Mouse (Mus musculus) ES-Bruce4 (cell line): ENCODE data around the gene Opa3. TPM values are rescaled to one million over a fixed set of nuclear protein-coding genes. Genes with fewer than 3 reads are reported as not detected.

ENCODE experiments used
- H3K27ac ChIP-seq: 2 replicates; pipeline ENCODE4 v1.5.1; 2012; ENCODE audit warnings: low read length, inconsistent platforms; ENCODE audit not compliant: insufficient read depth
- H3K27me3 ChIP-seq: 2 replicates; pipeline ENCODE4 v1.6.1; 2012; ENCODE audit warnings: mild to moderate bottlenecking, low read length, inconsistent platforms; ENCODE audit not compliant: control insufficient read depth, poor library complexity, insufficient read depth, severe bottlenecking
- H3K36me3 ChIP-seq: 2 replicates; pipeline ENCODE4 v1.6.1; 2012; ENCODE audit warnings: inconsistent platforms, mild to moderate bottlenecking, low read length, moderate library complexity; ENCODE audit not compliant: control insufficient read depth, poor library complexity, insufficient read depth, severe bottlenecking
- H3K4me1 ChIP-seq: one replicate; pipeline ENCODE4 v1.8.1; 2011; ENCODE audit warnings: low read length; ENCODE audit not compliant: control insufficient read depth, insufficient read depth
- H3K4me3 ChIP-seq: 2 replicates; pipeline ENCODE4 v1.5.1; 2011; ENCODE audit warnings: low read depth, mild to moderate bottlenecking, low read length
- H3K9ac ChIP-seq: 2 replicates; pipeline ENCODE4 v1.6.1; 2012; ENCODE audit warnings: low read depth, mild to moderate bottlenecking, inconsistent platforms; ENCODE audit not compliant: poor library complexity, severe bottlenecking
- H3K9me3 ChIP-seq: replicated peaks from 2 replicates; pipeline ENCODE4 v1.6.1; 2012; ENCODE audit warnings: mild to moderate bottlenecking, low read length, inconsistent platforms; ENCODE audit not compliant: control insufficient read depth, poor library complexity, insufficient read depth, severe bottlenecking
- CTCF ChIP-seq: IDR thresholded peaks from one replicate; pipeline ENCODE4 v1.8.1; 2011; ENCODE audit warnings: low read depth, low read length
- EP300 ChIP-seq: IDR thresholded peaks from 2 replicates; pipeline ENCODE4 v1.6.1; 2011; ENCODE audit warnings: low read depth, low read length; ENCODE audit not compliant: insufficient read depth
- POLR2A ChIP-seq: IDR thresholded peaks from one replicate; pipeline ENCODE4 v1.8.1; 2011; ENCODE audit warnings: low read length; ENCODE audit not compliant: insufficient read depth
- polyA plus RNA-seq: library from polyadenylated mRNA; stranded (reverse); fragments of >200 nt; gene quantifications from 2 replicates; pipeline ENCODE4 v1.2.4, GENCODE M21; 2011; ENCODE audit warnings: low read depth; ENCODE audit not compliant: missing spikeins, insufficient read depth, insufficient read length

The Opa3 gene
- polyA plus RNA-seq, 1 experiment = 22.3 TPM

DNA sequence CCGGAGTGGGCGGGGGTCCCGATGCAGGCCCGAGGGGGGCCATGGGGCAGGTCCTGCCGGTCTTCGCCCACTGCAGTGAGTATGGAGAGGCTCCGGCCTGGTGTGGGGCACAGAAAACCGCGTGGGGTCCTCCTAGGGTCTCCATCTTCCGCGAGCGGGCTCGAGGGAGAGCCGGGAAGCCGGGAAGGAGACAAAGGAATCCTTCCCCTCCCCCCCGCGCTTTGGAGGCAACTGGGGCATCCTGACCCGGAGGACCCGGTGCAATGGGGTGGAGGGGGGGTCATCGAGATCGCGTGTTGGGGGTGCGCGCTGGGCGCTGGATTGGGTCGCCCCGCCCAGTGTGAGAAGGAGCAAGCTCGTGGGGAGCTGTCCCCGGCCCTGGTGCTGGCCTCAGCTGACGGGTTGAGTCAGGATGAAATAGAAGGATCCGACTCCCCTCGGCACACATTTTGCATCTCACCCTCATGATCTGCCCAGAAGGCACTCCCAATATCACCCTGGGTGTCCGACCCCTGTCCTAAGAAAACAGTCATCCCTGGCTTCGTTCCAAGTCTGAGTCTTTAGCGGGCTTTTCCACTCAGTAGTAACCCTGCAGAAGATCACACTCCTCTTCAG lies 54.8 kb downstream of the Opa3 start:
- TF ChIP-seq EP300 = 0 out of 2 replicates have a peak, but pooled peaks have one; percentile 29
- TF ChIP-seq CTCF = no peak
- no peak overlapping the region for H3K27ac ChIP-seq
- H3K4me3 ChIP-seq = peak overlapping the region; percentile 66
- peak overlapping the region; percentile 77 for H3K9ac ChIP-seq
- no peaks in the 10 kb centered on the region for H3K9me3 ChIP-seq
- H3K4me1 ChIP-seq = no peaks in the 10 kb centered on the region
- H3K27me3 ChIP-seq = no peaks in the 10 kb centered on the region
- no peaks in the 10 kb centered on the region for H3K36me3 ChIP-seq

DNA sequence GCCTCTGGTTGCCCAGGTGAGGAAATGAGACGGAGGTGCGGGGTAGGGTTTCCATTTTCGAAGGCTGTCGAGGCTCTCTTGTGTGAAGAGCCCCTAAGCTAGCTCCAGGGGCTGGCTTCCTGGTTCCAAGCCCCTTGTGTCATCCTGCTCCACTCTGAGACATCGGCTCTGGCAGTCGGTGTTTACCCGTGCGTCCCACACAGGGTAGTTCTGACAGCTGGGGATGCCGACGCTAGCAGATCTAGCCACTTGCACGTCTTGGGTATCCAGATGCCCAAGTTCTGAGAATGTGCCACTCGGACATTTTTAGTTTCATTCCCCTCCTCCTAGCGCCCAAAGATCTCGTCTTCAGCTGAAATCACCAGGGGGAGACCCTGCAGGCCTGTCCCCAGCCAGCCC lies 55.3 kb downstream of the Opa3 start:
- no peaks in the 10 kb centered on the region for H3K36me3 ChIP-seq
- no peaks in the 10 kb centered on the region for H3K4me1 ChIP-seq
- no peak overlapping the region for H3K9ac ChIP-seq
- no peak overlapping the region for H3K27ac ChIP-seq
- H3K4me3 ChIP-seq = no peak overlapping the region
- no peaks in the 10 kb centered on the region for H3K27me3 ChIP-seq
- TF ChIP-seq EP300 = no peak
- TF ChIP-seq CTCF = no peak
- TF ChIP-seq POLR2A = no peak
- H3K9me3 ChIP-seq = no peaks in the 10 kb centered on the region

- H3K9me3 ChIP-seq = no peaks in the 10 kb centered on the region
- H3K27me3 ChIP-seq = no peaks in the 10 kb centered on the region
- H3K4me1 ChIP-seq = no peaks in the 10 kb centered on the region
- no peak overlapping the region for H3K9ac ChIP-seq
- no peak overlapping the region for H3K4me3 ChIP-seq
- no peak for TF ChIP-seq POLR2A
- peak; percentile 24 for TF ChIP-seq CTCF
- no peaks in the 10 kb centered on the region for H3K36me3 ChIP-seq
- H3K27ac ChIP-seq = no peak overlapping the region
Measured at GRCm38 (mm10) chr7:19284763-19285162, 56.6 kb downstream of the Opa3 start.

GRCm38 (mm10) chr7:19290969-19291596 lies 62.9 kb downstream of the Opa3 start:
- H3K36me3 ChIP-seq = no peaks in the 10 kb centered on the region
- no peaks in the 10 kb centered on the region for H3K9me3 ChIP-seq
- no peak for TF ChIP-seq EP300
- no peak for TF ChIP-seq POLR2A
- no peak for TF ChIP-seq CTCF
- peak overlapping the region; percentile 72 for H3K4me3 ChIP-seq
- no peak overlapping the region for H3K27ac ChIP-seq
- peaks cover 3% of the 10 kb centered on the region for H3K4me1 ChIP-seq
- H3K27me3 ChIP-seq = no peaks in the 10 kb centered on the region
- H3K9ac ChIP-seq = peak overlapping the region; percentile 52

DNA sequence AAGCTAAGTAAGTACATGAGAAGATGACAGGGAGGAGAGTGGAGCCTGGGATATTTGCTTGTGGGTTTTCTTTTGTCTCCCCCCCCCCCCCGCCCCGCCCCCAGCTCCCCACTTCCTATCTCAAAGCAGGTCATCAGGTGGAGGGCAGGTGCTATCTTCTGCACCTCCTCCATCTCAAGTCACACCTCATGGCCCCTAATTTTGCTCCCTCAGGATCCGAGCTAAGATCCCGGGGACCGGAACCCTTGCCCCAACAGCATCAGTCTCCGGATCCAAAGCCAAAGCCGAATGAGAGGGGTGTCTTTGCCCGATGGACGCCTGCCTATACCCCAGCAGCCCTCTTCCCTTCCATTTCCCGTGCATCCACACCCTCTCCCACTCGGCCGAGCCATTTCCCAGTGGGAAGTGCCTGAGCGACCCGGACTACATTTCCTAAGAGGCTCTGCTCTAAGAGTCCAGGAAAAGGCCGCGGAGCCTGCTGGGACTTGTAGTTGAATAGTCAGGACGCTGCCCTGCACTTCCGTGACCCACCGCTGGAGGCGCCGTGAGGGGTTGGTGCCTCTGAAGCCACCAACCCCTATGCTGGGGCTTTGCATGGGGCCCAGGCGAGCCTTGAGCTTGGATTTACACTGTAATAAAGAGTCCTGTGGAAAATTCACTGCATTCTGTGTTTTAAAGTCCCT lies 67.5 kb downstream of the Opa3 start:
- H3K4me1 ChIP-seq = peaks cover 3% of the 10 kb centered on the region
- peak overlapping the region; percentile 58 for H3K4me3 ChIP-seq
- no peak for TF ChIP-seq POLR2A
- peak; percentile 79 for TF ChIP-seq CTCF
- no peak for TF ChIP-seq EP300
- H3K27me3 ChIP-seq = no peaks in the 10 kb centered on the region
- no peaks in the 10 kb centered on the region for H3K36me3 ChIP-seq
- no peaks in the 10 kb centered on the region for H3K9me3 ChIP-seq
- H3K9ac ChIP-seq = peak overlapping the region; percentile 17; the same call in 1 of the 2 replicates
- no peak overlapping the region for H3K27ac ChIP-seq

DNA sequence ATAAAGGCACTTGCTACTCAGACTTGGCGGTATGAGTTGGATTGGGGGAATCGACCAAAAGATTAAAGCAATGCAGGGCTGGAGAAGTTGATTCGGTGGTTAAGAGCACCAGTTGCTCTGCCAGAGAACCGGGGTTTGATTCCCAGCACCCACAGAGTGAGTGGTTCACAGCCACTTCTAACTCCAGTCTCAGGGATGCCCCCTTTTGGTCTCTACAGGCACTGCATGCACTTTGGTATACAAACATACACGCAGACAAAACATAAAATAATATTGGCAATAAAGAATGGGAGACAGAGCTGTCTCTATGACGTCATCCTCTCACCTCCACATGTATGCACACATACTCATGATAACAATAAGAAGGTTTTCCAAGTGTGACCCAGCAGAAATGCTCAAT lies 68.9 kb downstream of the Opa3 start:
- H3K27me3 ChIP-seq = no peaks in the 10 kb centered on the region
- no peak overlapping the region for H3K27ac ChIP-seq
- no peak overlapping the region for H3K9ac ChIP-seq
- H3K4me1 ChIP-seq = peaks cover 3% of the 10 kb centered on the region
- H3K36me3 ChIP-seq = no peaks in the 10 kb centered on the region
- peak; percentile 11 for TF ChIP-seq CTCF
- TF ChIP-seq EP300 = no peak
- H3K9me3 ChIP-seq = no peaks in the 10 kb centered on the region
- no peak overlapping the region for H3K4me3 ChIP-seq
